Mouse (Mus musculus): ENCODE results near the gene Kdsr.

Kdsr gene

GRCm38 (mm10) chr1:106748555-106749315 is 10.8 kb downstream of the Kdsr start:
- in situ Hi-C loops (cut with MboI; ENCODE audit: low pct_unique_long_range_greater_than_20kb in 1 of 2, low sequenced_read_pairs in 2 of 2, unreplicated experiment in 1 of 2) = no loop called here

GRCm38 (mm10) chr1:106742980-106743379 is 16.5 kb downstream of the Kdsr start:
- in situ Hi-C loops (cut with MboI; ENCODE audit: low pct_unique_long_range_greater_than_20kb in 1 of 2, low sequenced_read_pairs in 2 of 2, unreplicated experiment in 1 of 2) = no loop called here

DNA sequence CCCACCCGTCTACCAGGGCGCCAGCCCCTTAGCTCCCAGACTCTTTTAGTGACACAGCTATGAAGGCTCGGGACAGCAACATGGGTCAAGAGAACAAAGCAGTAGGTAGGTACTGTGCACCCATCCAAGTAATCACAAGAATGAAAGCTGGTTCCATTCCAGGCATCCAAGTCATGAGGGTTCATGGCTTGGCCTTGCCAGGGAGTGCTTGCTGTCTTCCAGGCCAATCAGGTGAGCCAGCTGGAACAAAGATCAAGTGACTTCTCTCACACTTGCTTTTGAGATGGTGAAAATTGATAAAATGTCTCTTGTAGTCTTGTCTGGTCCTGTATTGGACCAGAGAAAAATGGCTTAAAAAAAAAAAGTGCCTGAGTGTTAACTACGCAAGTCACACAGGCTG is 18.8 kb downstream of the Kdsr start:
- in situ Hi-C loops (cut with MboI; ENCODE audit: low pct_unique_long_range_greater_than_20kb in 1 of 2, low sequenced_read_pairs in 2 of 2, unreplicated experiment in 1 of 2) = no loop called here

DNA sequence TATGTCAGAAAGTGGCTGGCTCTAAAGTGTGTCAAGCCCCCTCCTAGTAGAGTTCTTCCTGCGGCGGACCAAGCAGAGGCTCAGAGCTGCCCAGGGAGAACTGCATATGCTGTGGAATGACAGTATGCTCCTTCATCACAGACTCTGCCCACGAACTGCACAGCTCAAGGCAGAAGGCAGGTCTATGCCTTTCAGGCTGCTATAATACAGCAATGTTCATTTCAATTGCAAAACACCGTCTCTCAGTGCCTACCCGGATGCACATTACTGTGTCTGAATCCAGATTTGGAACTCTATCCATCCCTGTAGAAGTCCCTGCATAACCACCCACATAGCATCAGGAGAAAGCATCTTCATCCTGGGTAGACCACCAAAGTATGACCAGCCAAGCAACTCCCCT is 19.7 kb downstream of the Kdsr start:
- in situ Hi-C loops (cut with MboI; ENCODE audit: low pct_unique_long_range_greater_than_20kb in 1 of 2, low sequenced_read_pairs in 2 of 2, unreplicated experiment in 1 of 2) = no loop called here

DNA sequence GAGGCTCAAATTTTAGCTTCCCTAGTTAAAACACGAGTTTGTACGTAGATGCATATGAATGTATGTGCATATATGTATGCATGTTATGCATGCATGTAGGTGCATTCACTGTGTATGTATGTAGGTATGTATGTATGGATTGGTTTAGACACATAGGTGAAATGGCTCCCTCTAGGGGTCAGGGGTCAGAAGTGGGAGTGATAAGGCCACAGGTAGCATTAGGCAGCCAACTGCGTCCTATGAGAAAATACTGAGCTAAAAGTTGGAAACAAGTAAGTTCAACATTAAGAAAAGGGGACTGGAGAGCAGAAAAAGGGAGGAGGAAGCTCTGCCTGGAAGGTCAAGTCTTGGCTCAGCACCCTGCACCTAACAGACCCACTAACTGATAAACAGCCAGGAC is 21.4 kb downstream of the Kdsr start:
- in situ Hi-C loops (cut with MboI; ENCODE audit: low pct_unique_long_range_greater_than_20kb in 1 of 2, low sequenced_read_pairs in 2 of 2, unreplicated experiment in 1 of 2) = no loop called here

DNA sequence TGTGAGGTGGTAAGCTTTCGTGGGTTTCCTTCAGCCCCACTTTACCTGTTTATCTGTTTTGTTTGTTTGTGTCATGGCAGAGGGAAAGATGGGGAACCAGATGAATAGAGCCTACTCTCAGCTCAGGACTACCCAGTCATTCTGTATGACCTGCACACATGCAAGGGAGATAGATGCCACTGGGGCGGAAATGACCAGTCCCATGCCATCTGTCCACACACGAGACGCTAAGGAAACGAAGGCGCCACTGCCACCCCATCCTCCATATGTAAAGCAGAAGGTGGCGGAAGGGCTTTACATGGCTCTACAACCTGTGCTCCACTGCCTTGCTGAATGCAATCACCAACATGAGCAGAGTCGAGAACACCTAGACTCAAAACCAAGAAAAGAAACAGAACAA is 23.3 kb downstream of the Kdsr start:
- in situ Hi-C loops (cut with MboI; ENCODE audit: low pct_unique_long_range_greater_than_20kb in 1 of 2, low sequenced_read_pairs in 2 of 2, unreplicated experiment in 1 of 2) = no loop called here

- in situ Hi-C loops (cut with MboI; ENCODE audit: low pct_unique_long_range_greater_than_20kb in 1 of 2, low sequenced_read_pairs in 2 of 2, unreplicated experiment in 1 of 2) = no loop called here
Measured at GRCm38 (mm10) chr1:106735586-106735985, 23.9 kb downstream of the Kdsr start.

DNA sequence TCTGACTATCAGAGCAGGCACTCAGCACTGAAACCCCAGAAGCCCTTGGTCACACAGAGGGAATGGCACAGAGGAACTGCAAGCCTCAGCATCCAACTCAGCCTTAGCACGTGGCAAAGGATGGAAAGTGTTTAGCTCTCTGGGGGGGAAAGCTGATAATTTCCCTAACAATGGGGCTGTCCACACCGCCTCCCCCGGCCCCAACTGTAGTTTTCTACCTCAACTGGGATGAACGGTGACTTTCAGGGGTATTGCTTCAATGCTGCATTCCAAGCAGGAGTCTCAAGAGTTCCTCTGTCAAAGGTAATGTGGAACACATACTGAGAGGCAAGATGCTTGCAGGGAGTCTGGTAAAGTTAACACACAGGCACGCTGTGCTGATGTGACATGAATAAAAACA is 37.5 kb downstream of the Kdsr start:
- in situ Hi-C loops (cut with MboI; ENCODE audit: low pct_unique_long_range_greater_than_20kb in 1 of 2, low sequenced_read_pairs in 2 of 2, unreplicated experiment in 1 of 2) = loop anchor here (10.0 to 25.0 kb wide), 2 partner anchors 177 to 185 kb away; no protein-coding TSS in a partner anchor

- in situ Hi-C loops (cut with MboI; ENCODE audit: low pct_unique_long_range_greater_than_20kb in 1 of 2, low sequenced_read_pairs in 2 of 2, unreplicated experiment in 1 of 2) = loop anchor here in 1 of 2 experiments (25.0 kb wide), 1 partner anchor 180 kb away; no protein-coding TSS in a partner anchor
Measured at GRCm38 (mm10) chr1:106717736-106718135, 41.8 kb downstream of the Kdsr start.

DNA sequence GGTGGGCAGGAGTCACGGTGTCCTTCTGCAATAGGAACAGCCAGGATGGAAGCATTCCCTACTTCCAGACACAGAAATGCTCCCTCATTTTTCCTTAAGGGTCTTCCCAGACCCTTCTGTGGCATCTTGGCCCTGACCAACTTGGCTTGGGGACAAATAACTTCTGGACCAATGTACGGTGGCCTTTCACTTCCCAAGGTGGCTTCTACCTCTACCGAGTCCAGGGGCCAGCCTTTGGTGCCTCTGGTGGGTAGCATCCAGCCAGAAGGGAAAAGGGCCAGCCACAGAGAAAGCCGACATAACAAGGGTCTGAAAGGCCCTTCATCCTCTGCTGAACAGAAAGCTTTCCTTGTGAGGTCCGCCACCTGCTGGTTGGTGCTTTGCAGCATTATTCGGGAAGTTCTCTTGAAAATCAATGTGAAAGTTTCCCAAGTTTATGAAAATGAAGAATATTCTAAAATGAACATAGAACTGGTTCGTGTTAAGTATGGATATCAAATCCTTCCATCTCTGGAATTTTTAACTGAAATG is 42.4 kb downstream of the Kdsr start:
- in situ Hi-C loops (cut with MboI; ENCODE audit: low pct_unique_long_range_greater_than_20kb in 1 of 2, low sequenced_read_pairs in 2 of 2, unreplicated experiment in 1 of 2) = loop anchor here in 1 of 2 experiments (25.0 kb wide), 1 partner anchor 180 kb away; no protein-coding TSS in a partner anchor

GRCm38 (mm10) chr1:106716141-106716540 is 43.4 kb downstream of the Kdsr start:
- in situ Hi-C loops (cut with MboI; ENCODE audit: low pct_unique_long_range_greater_than_20kb in 1 of 2, low sequenced_read_pairs in 2 of 2, unreplicated experiment in 1 of 2) = loop anchor here in 1 of 2 experiments (25.0 kb wide), 1 partner anchor 179 kb away; no protein-coding TSS in a partner anchor

GRCm38 (mm10) chr1:106715111-106716083 is 44.1 kb downstream of the Kdsr start:
- in situ Hi-C loops (cut with MboI; ENCODE audit: low pct_unique_long_range_greater_than_20kb in 1 of 2, low sequenced_read_pairs in 2 of 2, unreplicated experiment in 1 of 2) = loop anchor here in 1 of 2 experiments (25.0 kb wide), 1 partner anchor 178 kb away; no protein-coding TSS in a partner anchor

DNA sequence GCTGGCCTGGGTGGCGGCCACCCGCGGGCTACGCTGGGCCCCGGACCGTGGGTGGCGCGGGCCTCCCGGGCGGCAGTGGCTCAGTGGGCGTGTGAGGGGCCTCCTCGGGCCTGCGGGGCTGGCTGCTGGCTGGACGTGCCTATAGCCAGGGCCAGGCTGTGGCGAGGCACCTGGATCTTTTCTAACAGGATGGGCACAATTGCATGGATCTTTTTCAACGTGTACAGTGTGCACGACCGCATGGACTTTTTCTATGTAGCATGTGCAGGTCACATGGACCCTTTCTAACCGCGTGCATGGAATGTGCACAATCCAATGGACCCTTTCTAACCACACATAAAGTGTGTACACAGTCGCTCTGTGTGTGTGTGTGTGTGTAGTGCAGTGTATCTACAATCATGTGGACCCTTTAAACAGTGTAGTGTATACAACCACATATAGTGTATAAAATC is 45.0 kb downstream of the Kdsr start:
- in situ Hi-C loops (cut with MboI; ENCODE audit: low pct_unique_long_range_greater_than_20kb in 1 of 2, low sequenced_read_pairs in 2 of 2, unreplicated experiment in 1 of 2) = loop anchor here in 1 of 2 experiments (25.0 kb wide), 1 partner anchor 177 kb away; no protein-coding TSS in a partner anchor

- in situ Hi-C loops (cut with MboI; ENCODE audit: low pct_unique_long_range_greater_than_20kb in 1 of 2, low sequenced_read_pairs in 2 of 2, unreplicated experiment in 1 of 2) = loop anchor here in 1 of 2 experiments (25.0 kb wide), 1 partner anchor 177 kb away; no protein-coding TSS in a partner anchor
Measured at GRCm38 (mm10) chr1:106713621-106714529, 45.7 kb downstream of the Kdsr start, which contains the start of gene Bcl2. TSS of gene Bcl2 (minus strand) at chr1:106714274.

DNA sequence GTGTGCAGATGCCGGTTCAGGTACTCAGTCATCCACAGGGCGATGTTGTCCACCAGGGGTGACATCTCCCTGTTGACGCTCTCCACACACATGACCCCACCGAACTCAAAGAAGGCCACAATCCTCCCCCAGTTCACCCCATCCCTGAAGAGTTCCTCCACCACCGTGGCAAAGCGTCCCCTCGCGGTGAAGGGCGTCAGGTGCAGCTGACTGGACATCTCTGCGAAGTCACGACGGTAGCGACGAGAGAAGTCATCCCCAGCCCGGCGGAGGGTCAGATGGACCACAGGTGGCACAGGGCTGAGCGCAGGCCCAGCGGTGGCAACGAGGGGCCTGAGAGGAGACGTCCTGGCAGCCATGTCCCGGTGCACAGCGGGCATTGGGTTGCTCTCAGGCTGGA is 47.2 kb downstream of the Kdsr start:
- in situ Hi-C loops (cut with MboI; ENCODE audit: low pct_unique_long_range_greater_than_20kb in 1 of 2, low sequenced_read_pairs in 2 of 2, unreplicated experiment in 1 of 2) = loop anchor here in 1 of 2 experiments (25.0 kb wide), 1 partner anchor 175 kb away; no protein-coding TSS in a partner anchor

GRCm38 (mm10) chr1:106711356-106712125 is 48.0 kb downstream of the Kdsr start:
- in situ Hi-C loops (cut with MboI; ENCODE audit: low pct_unique_long_range_greater_than_20kb in 1 of 2, low sequenced_read_pairs in 2 of 2, unreplicated experiment in 1 of 2) = loop anchor here in 1 of 2 experiments (25.0 kb wide), 1 partner anchor 174 kb away; no protein-coding TSS in a partner anchor

DNA sequence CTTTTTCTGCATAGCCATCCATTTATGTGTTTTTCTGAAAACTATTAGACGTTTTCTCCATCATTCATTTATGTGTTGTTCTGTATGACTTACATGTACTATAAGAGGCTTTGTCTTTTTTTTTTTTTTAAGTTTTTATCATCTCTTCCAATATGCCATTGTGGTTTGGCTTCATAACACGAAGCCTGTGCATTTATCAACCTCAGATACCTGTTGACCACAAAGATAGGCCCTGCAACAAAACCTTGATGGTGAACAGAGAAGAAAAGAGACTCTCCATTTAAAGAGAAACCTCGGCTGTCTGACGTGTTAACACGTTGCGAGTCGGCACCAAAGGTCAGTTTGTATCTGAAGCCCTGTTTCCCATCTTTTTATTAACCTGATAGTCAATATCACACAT is 49.3 kb downstream of the Kdsr start:
- in situ Hi-C loops (cut with MboI; ENCODE audit: low pct_unique_long_range_greater_than_20kb in 1 of 2, low sequenced_read_pairs in 2 of 2, unreplicated experiment in 1 of 2) = loop anchor here in 1 of 2 experiments (25.0 kb wide), 1 partner anchor 173 kb away; no protein-coding TSS in a partner anchor
